Mouse (Mus musculus) forebrain, embryonic 12.5 days (tissue): Measurements from ENCODE around the gene Ifnlr1. TPM values are rescaled to one million over a fixed set of nuclear protein-coding genes. Genes with fewer than 3 reads are reported as not detected.

ENCODE experiments used
- polyA plus RNA-seq: library from polyadenylated mRNA; unstranded; fragments of >200 nt; fragmentation: Nextera tagmentation; extraction: Ambion mirVana; gene quantifications from 2 replicates; pipeline ENCODE4 v1.2.1, GENCODE M21; 2016

Gene Ifnlr1
- polyA plus RNA-seq, 1 experiment from 2014 or later, result 0.36 TPM

Other genes starting within 250 kb of the Ifnlr1 start
- 0.19 and 0.36 TPM in 2 replicates for gene Stpg1, start 191.5 kb upstream of the Ifnlr1 start, polyA plus RNA-seq
- gene Nipal3, start 191.2 kb upstream of the Ifnlr1 start, polyA plus RNA-seq, result 2.1 and 4.3 TPM in 2 replicates
- gene Grhl3, start 112.7 kb upstream of the Ifnlr1 start, polyA plus RNA-seq, result 1.9 and 2.8 TPM in 2 replicates
- gene Il22ra1, start 41.9 kb downstream of the Ifnlr1 start, polyA plus RNA-seq, result not detected in 2 replicates
- gene Myom3, start 73.4 kb downstream of the Ifnlr1 start, polyA plus RNA-seq, result 0.10 and 0.15 TPM in 2 replicates
- gene Srsf10, start 169.5 kb downstream of the Ifnlr1 start, polyA plus RNA-seq, result 411 and 417 TPM in 2 replicates
- gene Pnrc2, start 187.6 kb downstream of the Ifnlr1 start, polyA plus RNA-seq, result 196 and 199 TPM in 2 replicates
- gene Cnr2, start 209.1 kb downstream of the Ifnlr1 start, polyA plus RNA-seq, result 0.32 and 0.36 TPM in 2 replicates
- gene Fuca1, start 234.4 kb downstream of the Ifnlr1 start, polyA plus RNA-seq, result 38.1 and 45.0 TPM in 2 replicates